Mouse (Mus musculus) central nervous system, embryonic 14 days (tissue): ENCODE data around the gene Far2. TPM values are rescaled to one million over a fixed set of nuclear protein-coding genes. Genes with fewer than 3 reads are reported as not detected.

Source experiments
- polyA plus RNA-seq: library from polyadenylated mRNA; depleted of rRNA; stranded (reverse); fragments of >200 nt; gene quantifications from 2 replicates; pipeline ENCODE4 v1.2.3, GENCODE M21; 2012; rRNA removed

Gene Far2
- polyA plus RNA-seq = 6.3 and 7.0 TPM in 2 replicates

GRCm38 (mm10) chr6:148046881-148047649 is at the start of gene Far2:
Gene Far2 (plus strand): TSS chr6:148047259.

GRCm38 (mm10) chr6:148211897-148212680 is 165.0 kb downstream of the Far2 start, which contains the start of gene Ergic2:
Gene Ergic2 (minus strand): TSS chr6:148212374.

Other genes with a start within 250 kb of the Far2 start
- 97.7 and 99.3 TPM in 2 replicates for gene Ergic2, start 165.1 kb downstream of the Far2 start, polyA plus RNA-seq